Mouse (Mus musculus) layer of hippocampus, adult 18-20 months (tissue): ENCODE measurements around the gene Prcd. TPM values are rescaled to one million over a fixed set of nuclear protein-coding genes. Genes with fewer than 3 reads are reported as not detected.
"Not testable (repeated sequence)": the region's sequence is repeated elsewhere in the genome, so short reads cannot be mapped to it uniquely, and the experiment has no call there.

Experiments
- DNase-seq, 2 experiments: peaks; one replicate each; pipeline ENCODE4 v3.0.0; 2022; ENCODE audit warnings: low spot score in 2 of 2
- total RNA-seq, 2 experiments: library from RNA; stranded (reverse); gene quantifications; 2 replicates each; pipeline ENCODE4 v1.2.3; 2021

Prcd gene
- total RNA-seq, 2 experiments from 2014 or later = 5.6 to 5.8 TPM

DNA sequence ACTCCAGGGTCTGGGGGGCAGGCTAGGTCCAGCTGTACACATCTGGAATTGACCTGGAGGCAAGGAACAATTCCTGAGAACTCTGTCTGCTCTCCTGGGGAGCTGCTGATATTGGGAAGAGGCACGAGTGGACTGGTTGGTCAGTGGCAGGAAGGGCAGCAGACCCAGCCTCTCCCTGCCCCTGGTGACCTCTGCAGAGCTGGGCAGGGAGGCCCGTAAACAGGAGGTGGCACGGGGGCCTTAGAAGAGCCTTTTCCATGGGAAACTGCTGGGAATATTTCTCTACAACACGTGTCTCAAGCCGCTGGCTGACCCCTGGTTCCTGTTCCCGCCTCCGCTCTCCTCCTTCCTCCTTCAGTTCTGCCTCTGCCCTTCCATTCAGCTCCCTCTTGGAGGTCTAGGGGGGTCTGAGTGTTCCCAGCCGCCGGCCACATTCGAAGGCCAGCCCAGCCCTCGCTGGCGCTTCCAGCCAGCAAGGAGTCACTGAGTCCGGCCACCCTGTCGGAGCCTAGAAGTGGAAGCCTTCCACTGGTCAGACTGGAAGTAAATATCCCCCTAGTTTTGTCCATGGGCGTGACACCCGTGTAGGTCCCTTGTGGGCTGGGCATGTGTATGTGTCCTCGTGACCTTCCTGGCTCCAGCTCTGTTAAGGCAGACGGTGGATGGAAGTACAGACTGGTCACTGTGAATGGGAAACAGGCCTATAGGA, 5.0 kb upstream of the Prcd start:
- no peak for DNase-seq

DNA sequence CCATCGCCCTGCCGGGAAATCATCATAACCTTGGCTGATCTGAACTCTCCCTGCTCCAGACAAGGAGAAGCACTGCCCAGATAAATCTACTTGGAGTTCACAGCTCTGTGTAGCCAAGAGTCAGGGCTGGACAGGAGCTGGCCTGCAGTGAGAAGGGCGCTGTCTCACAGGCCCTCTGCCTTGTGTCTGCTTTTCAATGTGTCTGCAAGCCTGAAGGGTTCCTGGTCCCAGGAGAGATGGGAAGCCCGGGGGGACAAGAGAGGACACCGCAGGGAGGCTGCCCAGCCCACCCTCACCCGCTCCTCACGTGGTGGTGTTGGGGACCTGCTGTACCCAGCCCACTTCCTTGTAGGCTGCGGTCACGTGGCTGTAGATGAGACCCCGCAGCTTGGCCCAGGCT, 4.4 kb upstream of the Prcd start:
- no peak for DNase-seq

DNA sequence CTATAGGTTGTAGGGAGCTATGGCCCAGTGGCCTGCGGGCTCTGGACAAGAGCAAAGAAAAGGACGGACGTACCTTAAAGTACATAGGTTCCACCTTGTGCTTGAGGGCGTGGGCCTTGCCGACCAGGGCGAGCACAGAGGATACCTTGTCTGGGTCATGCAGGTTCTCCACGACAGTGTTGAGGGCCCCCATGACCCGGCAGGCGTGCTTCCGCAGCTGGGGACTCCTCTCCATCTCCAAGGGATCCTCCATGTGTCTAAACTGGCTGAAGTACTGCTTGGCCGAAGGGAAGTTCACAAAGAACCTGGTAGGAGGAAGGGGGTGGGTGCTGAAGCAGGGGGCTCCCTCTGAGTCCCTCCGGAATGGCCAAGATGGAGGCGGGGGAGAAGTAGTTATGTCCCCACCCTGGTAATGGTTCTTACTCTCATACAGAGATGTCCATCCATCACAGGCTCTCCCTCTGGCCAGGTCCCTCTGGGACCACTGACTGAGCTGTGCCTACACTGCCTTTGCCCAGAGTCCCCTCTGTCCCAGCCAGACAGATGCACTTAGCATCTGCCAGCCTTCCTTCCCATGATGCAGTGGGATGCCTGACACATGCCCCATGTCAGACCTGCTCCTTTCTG, 3.5 kb upstream of the Prcd start:
- DNase-seq = no peak

DNA sequence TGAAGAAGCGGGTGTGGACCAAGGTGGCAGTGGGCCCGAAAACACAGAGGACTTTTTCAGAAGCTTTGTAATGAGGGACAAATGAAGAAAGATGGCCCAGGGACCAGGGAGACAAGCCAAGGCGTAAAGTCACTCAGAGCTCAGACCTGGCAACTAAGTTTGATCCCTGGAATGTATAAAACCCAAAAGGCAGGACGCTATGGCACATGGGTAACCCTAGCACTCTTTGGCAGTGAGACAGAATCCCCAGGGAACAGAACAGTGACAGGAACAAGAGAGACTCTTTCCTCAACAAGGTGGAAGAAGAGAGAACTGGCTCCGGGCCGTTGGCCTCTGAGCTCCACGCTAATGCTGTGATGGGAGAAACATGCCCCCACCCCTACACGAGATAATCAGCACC, 2.5 kb upstream of the Prcd start:
- no peak for DNase-seq

DNA sequence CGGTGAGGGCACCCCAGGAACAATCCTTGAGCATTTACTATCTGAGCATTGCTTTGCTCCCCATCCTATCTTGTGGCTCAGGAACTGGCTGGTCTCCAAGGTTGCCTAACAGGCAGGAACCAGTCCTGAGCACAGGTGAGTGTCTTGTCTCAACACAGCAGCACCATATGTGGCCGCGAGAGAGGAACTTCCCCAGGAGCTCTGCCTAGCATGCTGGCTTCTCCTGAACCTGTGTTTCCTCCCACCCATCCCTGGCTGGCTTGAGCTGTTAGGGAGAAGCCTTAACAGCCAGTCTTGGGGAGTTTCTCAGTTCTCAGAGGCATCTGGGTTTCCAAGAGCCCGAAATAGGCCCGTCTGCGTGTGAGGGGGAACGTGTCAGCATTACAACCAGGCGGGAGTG, 2.0 kb upstream of the Prcd start:
- DNase-seq = peak in 1 of 2 experiments; percentile 20

DNA sequence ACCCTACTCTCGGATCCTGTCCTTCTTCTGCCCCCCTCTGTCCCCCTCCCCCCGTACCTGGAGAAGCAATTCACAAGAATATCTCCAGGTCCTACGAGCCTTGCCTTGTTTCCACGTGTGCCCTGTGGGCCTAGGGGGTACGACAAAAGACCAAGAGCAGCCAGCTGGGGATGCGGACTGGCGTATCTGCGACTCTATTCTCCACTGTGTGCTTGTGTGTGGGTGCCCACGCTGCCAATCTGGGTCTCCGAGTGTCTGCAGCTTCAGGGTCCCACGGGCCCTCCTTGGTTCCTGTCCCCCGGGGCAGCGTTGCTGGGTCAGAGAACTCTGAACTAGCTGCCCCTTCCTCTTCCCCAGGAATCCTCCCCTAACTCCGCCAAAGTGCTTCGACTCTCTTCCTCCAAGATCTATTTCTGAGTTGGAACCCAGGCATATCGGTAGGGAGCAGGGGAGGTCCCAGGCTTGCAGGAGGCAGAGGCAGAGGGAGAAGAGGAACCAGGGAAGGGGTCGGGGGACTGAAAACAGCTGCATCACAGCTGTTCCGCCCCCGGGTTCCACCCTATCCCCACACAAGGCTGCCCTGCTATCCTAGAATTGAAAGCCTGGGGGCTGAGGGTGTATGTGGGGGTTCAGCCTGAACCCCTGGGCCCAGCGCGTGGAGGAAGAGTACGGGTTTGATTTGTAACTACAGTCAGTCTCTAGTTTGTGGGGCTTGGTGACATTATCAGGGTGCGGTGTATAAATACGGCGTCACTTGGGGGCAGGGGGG, 820 bp upstream of the Prcd start:
- DNase-seq = peak in 1 of 2 experiments; percentile 19

DNA sequence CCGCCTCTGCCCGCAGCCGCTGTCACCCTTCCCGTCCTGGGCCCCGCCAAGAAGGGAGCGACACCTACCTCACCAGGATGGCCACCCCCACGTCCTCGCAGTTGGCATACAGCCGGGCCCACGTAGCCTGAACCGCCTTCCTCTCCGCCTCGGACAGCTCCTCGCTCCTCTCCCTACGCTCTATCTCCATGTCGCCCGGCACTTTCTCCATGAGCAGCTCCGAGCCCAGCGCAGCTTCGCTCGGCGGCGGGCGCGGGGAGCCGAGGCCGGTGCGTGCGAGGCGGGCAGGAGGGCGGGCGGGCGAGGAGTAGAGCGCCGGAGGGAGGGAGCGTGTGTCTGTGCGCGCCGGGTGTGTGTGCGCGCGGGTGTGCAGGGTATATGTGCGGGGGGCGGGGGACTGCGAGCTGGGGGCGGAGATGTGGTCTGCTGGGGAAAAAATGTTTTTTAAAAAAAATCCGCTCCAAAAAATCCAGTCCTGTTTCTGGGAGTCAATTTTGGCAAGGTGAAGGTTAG, 431 bp downstream of the Prcd start:
- DNase-seq = no peak

DNA sequence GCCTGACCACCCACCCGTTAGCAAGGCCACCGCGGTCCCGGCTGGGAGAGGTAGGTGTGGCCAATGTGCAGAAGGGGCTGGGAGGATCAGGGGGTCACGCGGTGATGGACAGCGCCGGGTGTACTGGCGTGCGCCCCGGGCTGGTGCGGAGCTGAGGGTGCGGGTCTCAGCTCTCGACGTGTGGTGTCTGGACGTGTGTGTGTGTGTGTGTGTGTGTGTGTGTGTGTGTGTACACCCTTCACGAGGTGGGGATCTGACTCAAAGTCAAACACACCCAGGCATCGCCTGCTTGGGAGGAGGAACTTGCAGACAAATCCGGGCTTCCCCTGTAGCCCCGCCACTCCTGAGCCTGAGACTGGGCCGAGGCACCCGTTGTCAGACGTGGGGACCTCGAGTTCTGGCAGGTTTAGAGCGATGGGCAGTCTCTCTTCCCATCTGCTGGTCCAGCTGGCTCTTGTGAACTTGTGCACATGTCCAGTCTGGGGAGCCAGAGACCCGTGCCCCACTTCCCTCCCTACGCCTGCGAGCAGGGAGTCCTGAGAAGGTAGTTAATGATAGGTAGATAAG, 1.0 kb downstream of the Prcd start, which contains the start of gene Cygb:
TSS of gene Cygb (minus strand) at position 59 of the 567 bp plus-strand sequence.
- DNase-seq = no peak

DNA sequence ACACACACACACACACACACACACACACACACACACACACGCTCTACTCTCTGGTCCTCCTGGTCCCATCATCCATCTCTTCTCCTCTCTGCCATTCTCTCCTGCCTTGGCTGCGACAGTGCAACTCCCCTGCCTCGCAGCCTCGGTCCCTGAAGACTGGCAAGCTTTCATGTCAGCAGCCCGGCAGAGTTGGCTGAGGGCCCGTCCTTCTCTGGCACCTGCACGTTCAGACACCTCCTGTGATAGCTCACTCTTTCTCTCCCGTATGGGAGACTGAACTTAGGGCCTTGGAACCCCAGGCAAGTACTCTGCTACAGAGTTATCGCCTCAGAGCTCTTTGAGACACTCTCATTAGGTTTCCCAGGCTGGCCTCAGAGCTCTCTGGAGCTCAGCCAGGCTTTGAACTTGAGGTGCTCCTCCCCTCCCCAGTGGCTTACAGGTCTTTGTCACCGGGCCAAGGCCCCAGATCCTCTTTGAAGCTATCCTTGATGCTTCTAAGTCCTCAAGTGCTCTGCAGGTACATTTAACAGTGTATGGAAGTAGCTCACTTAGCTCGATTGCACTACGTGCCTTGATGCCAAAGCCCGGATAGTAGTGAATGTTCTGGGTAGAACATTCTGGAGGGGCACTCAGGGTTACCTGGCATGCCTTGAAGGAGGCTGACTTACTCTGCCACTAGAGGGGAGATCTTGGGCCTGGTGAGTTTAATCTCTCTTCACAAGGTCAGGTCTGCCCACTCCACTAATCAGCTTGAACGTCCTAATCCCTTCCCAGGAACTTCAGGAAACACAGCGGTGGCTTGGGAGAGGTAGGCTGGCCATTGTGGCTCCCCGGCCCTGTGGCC, 3.2 kb downstream of the Prcd start:
- DNase-seq = no peak

DNA sequence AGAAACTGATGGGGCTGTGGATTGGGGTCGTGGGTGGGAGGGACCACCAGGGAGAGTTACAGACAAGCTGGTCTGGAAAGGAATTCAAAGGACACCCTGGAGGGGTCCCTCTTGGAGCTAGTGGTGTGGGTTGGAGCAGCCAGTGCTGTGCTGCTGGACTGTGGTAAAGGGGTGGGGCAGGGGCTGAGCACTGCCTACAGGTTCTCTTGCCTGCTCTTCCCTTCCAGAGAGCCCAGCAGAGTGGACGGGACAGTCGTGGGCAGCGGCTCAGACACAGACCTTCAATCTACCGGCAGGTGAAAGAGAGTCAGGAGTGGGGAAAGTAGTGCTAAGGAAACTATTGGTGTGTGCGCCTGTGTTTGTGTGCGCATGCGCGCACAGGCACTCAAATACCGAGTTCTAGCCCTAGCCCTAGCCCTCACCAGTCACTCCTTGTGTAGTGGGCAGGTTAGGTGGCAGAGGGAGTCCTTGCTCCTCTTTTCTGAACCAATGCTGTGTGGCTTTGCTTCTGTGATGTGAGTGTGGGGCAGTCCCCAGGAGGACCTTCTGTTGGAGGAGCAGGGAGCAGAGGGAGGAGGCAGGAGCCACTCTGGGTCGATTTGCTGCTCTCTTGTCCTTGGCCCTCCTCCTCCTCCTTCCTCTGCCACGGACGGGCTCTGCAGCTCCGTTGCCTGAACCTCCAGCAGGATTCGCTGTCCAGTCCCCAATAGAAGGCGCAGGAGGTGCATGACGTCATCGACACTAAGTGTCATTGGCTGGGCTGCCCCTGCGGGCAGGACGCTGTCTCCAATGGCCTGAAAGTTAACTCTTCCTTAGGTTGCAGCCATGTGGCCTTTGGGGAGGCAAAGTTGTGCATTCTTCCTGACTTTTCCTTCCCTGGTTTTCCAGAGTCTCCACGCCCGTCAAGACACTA, 4.2 kb downstream of the Prcd start:
- DNase-seq = peak; percentile 82 to 87

DNA sequence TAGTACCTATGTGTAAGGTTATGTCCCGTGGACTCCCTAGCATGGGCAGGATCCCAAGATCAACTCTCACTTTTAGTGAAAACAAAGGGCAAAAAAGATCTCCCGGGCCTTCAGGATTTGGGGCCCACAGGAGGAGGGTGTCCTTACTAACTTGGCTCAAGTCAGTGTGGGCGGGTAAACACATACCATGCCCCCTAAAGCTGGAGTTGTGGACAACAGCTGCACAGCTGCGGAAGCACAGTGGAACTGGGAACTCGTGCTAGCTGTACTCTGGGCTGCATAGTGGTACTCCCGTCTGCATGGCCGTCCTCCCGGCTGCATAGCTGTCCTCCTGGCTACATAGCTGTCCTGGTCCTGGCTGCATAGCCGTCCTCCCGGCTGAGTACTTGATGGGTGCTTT, 4.9 kb downstream of the Prcd start:
- DNase-seq = no peak

DNA sequence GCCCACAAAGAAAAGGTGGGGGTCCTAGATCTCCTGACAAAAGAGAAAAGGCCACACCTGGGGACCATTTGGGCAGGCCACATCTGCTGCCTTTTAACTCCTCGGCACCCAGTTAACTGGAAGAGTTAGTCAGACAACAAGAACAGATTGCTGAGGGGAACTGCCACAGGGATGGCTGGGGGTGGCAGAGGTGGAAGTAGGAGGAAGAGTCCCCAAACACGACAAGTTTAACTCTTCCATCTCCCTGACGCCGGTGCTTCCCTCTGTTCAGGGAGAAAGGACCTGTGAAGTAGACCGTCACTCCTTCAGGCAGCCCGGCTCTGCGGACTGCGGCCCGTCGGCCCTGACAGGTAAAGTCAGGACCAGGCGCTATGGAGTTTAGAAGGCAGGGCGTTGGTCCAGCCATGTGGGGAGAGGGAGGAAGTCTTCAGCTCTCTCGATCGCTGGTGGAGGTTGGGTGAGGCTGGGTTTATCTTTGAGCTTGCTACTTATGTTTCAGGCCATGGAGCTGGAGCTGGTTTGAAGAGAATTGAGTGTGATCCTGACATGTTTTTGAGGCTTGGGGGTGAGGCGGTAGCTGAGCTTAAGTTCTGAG, 5.8 kb downstream of the Prcd start:
- DNase-seq = no peak

DNA sequence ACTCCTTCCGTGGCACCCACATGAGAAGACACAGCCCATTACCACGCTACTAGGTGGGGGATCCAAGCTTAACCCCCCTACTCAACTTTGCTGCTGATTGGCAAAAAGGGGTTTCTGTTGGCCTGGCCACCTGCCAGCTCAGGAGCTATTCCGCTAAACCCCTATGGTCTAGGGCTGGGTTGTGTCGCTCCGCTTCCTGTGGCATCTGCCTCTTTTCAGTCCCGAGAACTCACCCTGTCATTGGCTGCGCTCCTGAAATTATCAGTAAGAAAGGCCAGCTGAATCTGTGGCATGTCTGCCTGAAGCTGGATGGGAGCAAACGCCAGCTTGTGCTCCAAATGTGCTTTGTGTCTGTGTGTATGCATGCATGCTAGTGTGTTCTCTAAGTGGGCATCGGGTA, 6.8 kb downstream of the Prcd start:
- DNase-seq = no peak

DNA sequence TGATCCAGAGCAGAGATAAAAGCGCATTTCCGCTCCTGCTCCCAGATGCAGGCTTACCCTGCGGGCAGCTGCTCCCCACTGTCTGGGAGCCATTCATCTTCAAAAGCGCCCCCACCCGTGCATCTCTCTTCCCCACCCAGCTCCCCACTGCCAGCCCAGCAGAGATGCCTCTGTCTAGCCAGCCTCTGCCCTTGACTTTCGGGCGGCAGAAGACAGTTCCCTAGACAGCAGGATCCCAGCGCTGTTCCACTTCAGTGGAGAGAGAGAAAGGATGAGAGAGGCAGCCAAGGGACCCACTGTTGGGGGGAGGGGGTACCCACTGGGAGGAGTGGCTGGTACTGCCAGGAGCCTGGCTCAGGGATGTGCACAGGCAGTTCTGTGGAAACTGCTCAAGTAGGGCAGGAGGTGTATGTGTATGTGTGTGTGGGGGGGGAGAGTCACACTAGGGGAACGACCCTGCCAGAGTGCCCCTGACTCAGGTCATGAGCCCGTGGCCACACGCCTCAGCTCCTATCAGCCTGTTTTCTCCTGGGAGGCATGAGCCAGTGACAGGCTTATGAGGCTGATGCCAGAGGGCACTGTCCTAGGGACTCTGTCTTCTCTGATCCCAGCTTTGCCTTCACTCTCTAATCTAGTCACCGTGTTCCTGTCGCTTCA, 8.1 kb downstream of the Prcd start:
- peak in 1 of 2 experiments; percentile 29 for DNase-seq

DNA sequence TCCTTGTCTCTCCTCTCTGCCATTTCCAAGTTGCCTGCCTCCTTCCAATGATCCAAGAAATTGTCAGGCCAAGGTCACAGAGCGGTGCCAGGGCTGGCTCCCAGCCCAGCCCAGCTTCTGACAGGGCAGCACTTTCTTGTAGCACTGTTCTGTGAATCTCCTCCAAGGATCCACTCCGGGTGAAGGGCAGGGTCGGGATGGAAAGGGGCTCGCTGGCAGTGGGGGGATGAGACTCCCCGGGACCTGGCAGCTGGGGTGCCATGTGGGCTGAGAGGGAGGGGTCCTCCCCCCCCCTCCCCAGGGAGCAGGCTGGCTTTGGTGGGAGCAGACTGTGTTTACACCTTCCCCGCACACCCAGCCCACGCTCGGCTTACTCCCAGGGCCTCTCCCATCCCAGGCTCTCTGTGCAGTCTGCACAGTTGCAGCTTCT, 8.6 kb downstream of the Prcd start:
- peak; percentile 60 to 76 for DNase-seq

DNA sequence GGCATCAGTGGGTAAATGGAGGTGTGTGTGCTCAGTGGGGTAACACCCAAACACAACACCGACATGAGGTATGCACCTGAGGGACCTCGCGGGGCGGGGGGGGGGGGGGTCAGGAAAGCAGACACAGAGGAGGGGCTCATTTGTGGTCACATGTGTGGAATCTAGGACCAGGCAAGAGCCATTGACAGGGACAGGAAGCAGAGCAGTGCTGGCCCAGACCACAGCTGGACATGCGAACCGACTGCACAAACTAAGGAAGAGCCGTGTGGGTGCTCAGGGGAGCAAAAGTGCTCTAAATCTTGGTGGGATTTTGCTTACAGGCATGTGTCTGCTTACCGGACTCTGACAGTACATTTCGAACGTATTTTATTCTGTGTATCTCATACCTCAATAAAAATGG, 12.0 kb downstream of the Prcd start:
- DNase-seq = no peak

DNA sequence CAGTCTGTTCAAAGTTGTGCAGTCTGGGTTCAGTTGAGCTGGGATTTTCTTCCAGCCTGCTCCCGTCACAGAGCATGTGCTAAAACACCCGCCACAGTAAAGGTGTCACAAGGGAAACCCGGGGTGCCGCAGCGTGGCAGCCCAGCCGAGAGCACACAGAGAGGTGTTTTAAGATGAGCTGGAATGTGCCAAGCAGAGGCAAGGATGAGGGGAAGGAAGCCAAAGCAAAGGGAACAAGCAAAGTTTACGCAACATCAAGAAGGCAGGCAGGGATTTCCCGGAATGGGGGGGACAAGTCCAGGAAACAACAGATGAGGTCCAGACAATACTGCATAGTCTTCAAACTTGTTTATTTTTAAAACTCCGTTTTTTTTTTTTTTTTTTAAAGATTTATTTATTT, 13.2 kb downstream of the Prcd start:
- DNase-seq = no peak

DNA sequence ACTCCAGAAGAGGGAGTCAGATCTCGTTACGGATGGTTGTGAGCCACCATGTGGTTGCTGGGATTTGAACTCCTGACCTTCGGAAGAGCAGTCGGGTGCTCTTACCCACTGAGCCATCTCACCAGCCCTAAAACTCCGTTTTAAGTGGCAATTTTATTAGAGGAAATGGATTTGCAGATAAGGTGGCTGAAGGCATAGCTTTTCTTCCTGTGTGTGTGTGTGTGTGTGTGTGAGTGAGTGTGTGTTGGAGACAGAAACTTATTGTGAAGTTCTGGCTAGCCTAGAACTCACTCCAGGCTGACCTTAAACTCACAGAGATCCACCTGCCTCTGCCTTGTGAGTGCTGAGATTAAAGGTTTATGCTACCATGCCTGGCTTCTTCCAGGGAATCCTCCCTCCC, 13.7 kb downstream of the Prcd start:
- not testable (repeated sequence) for DNase-seq

DNA sequence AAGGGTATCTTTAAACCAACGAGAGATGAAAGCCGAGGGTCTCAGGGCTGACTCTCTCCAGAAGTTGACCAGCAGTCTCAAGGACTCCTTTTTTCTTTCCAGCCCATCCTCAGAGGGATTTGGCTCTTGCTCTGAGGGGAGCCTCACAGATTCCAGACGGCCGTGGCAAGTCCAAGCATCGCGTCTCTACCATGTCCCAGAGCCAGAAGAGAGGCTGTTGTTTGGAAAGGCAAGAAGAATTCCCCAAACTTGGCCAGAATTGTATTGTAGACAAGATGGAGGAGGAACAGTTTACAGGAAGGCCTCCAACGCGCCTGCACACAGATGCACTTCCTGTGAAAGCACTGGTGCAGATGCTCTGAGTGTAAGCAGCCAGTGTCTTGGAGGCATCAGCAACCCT, 14.6 kb downstream of the Prcd start:
- no peak for DNase-seq
